Mouse (Mus musculus) induced T-regulatory cell, adult 2 months (primary cell): ENCODE data around the gene Fgf14.
"Not testable (repeated sequence)": the region's sequence is repeated elsewhere in the genome, so short reads cannot be mapped to it uniquely, and the experiment has no call there.

Source experiments
- DNase-seq: peaks from one replicate; pipeline ENCODE4 v3.0.0-alpha.2; 2012; ENCODE audit warnings: low read depth

The Fgf14 gene

DNA sequence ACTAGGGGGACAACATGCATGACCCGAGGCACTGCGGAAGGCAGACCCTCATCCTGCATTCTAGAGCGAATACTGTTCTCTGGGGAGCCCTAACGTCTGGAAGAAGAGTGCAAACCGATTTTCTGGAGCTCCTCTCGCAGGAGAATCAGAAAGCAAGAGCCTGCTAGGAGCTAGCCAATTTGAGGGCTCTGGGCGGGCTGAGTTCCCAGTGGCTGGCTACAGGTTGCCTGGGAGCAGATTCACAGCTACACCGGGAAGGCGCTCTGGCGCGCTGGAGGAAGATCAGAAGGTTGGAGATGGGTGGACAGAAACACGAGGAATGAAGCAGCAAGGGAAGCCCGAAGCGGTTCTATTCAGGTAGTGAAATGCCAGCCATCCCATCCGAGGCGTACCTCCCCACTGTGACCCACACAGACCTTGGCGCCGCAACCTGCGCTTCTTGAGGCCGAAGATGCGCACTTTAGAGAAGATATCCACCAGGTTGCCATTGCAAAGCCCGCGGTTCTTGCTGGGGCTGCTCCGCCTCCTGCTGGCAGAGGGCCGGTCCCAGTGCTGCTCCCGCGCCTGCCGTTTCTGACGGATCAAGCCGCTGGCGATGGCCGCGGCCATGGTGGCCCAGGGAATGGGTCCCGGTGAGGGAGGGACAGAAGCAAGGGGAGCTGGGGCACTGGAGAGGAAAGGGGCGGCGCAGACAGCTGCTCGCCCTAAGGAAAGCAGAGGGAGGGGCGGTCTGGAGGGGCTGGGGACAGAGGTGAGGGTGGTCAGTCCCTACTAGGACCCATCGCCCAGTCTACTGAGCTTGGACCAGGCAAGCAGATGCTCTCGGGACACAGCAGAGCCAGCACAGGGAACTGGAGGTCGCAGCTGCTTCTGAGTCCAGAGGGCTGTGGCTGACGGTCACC is 484.8 kb downstream of the Fgf14 start:
- no peak for DNase-seq

DNA sequence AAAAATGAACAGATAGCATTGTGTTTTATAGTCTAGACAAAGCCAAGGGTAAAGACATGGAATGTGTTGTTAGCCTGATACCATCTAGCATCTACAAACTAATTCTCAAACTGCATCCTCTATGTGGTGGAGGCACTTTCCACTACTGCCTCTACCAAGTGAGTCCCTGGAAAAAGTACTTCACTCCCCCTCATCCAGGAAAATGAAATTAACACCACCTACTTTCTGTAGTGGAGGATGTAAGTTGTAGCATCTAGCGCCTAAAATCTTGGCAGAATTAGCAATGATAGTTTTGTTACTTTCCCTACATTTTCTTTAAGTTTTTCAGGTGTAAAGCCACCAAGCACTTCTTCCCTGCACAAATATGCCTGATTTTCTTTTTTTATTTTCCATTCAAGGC is 496.7 kb downstream of the Fgf14 start:
- DNase-seq, result no peak

DNA sequence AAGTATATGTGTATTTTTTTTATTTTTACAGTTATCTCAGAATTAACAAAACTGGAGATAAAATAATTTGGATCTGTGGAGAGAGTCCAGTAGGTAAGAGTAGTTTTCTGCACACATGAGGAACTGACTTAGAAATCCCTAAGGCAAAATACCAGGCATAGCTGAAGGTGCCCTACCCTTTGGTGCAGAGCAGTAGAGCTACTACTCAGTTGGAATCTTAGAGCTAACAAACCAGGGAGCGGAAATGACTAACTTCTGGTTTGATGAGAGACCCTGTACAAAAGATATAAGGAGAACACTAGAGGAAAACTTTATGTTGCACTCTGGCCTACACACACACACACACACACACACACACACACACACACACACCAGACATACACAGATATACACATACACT is 502.8 kb downstream of the Fgf14 start:
- no peak for DNase-seq

DNA sequence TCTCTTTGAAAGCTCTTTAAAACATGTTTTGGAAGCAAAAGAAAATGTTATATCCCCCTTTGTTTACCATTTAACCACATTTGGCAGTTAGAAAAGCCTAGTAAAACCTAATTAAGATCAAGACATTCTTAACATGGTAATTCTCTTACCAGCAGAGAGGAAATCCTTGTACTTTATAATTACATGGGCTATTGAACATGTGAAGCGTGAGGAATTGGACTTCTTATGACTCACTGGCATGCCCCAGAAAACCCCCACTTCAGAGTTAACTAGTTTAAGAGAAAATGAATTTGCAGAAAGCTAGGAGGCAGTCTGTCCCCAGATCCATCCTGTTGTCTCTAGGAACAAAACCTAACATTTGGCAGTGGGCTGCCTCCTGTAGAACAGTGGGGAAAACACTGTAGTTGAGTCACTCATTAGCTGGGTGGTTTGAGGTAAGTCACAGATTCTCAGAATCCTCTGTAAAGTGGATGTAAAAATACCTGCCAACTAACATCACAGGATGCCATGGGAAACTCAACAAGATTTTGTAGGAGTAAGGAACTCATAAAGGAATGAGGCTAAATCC is 513.2 kb downstream of the Fgf14 start:
- no peak for DNase-seq

DNA sequence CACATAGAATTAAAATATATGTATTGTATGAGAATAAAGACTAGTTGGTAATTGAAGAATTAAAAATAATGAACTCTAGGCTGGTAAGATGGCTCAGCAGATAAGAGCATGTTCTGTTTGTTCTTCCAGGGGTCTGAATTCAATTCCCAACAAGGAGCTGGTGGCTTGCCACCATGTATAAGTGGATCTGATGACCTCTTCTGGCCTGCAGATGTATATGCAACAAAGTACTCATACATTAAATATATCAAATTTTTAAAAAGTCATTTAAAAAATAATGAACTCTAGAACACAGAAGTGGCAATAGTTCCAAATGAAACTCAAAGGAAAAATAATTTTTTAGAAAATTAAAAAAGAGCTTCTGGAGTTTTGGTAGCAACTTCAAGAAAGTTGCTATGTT is 529.5 kb downstream of the Fgf14 start:
- DNase-seq, result no peak

DNA sequence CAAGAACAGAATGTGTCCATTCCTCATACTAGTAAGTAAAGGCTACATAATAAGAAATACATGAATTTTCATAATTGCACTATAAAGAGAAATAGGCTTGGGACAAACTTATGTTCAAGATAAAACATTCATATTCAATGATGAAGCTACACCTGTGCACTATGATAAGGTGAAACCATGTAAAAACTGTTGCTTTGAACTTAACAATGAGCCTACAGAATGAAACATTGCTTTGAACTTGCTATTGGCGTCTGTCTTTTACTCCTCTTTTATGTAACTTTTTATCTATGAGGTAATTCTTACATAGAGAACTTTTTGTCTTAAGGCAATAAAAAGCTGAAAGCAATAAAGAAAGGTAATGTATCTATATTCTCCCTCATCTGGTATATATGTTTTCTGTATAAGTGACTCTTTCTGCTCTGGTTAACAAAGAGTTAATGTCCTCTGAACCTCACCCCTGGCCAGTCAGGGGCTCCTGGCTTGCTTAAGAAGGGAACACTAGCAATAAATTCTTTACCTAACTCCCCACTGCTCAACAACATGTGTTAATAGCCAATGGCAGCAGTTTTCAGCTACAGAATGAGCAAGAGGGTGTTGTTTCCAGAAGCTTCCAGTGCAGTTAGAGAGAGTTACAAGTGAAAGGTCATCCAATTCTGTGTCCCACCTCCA is 569.6 kb downstream of the Fgf14 start:
- DNase-seq, result no peak

DNA sequence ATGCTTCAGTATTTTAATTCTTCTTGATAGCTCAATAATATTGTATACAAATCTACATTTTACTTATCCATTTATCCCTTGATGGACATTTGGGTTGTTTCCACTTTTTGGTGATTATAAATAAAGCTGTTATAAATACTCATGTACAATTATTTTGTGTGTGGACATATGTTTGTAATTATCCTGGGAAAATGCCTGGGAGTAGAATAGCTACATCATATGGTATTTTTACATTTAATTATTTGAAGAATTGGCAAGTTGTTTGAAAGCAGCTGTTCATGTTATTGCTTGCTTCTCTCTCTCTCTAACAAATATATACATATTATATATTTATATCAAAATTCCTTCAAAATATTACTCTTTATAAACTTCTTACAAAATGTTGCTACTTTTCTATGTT is 593.8 kb downstream of the Fgf14 start:
- DNase-seq, result no peak

DNA sequence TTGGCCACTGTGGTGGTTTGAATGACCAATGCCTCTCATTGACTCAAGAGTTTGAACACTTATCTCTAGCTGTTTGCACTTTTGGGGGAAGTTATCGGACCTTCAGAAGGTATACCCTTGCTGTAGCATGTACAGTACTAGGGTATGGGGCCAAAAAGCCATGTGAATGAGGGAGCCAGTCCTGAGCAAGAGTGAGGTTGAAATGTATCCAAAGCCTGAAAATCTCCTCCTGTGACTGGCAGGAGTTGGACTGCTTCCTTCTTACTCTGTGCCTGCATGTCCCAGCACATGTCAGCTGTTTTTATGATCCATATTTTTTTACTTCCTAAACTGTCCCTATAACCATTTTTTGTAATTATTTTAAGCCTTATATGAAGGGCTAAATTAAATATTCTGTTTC is 632.9 kb downstream of the Fgf14 start:
- DNase-seq, result no peak

DNA sequence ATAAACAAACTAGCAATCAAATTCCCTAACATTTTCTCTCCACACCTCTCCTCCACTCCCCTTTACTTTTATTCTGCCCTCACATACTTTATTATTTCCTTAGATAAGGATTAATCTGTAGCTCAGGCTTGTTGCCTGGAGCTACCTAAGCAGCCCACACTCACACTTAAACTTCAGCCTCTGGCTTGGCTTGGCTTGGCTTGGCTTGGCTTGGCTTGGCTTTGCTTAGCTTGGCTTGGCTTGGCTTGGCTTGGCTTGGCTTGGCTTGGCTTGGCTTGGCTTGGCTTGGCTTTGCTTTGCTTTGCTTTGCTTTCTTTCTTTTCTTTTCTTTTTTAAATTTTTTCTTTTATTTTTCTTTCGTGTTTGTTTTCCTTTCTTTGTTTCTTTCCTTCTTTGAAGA is 636.3 kb downstream of the Fgf14 start:
- DNase-seq, result no peak

DNA sequence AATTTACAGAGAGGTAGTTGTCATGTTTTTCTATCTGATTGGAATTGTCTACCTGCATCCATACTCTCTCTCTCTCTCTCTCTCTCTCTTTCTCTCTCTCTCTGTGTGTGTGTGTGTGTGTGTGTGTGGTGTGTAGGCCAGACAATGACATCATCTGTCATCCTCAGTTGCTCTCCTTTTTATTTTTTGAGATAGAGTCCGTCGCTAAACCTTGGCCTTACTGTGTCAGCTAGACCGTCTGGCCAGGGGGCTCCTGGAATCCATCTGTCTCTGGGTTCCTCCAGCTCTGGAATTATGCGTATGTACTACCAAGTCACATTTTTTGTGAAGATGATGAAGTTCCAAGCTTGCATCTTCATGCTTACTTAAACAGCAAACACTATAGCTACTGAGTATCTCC is 639.5 kb downstream of the Fgf14 start:
- DNase-seq, result no peak

DNA sequence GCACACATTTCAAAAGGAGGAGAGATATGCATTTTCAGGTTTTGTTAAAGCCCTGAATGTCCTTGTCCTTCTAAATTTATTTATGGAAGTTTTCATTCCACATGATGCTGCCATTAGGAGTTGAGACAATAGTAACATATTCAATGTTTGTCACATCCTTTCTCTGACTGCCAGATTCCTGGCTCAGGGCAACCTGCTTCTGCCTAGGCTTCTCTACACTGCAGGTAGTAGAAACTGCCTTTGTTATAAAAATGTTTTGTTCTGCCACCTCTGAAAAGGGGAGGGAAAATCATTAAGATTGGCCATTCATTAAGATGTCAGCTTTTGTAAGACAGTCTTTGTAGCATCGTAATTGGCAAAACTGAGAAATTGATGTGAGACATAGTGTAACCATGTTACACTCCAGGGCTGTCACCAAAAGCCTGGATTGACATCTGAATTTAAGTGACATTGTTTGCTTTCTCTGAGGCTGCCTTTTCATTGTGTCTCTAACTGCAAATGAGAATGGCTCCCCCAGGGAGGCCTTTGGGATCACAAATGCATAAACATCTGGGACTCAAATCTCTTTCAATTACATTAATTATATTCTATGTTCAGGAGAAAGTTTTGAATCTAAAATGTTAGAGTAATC is 640.2 kb downstream of the Fgf14 start:
- DNase-seq, result no peak

DNA sequence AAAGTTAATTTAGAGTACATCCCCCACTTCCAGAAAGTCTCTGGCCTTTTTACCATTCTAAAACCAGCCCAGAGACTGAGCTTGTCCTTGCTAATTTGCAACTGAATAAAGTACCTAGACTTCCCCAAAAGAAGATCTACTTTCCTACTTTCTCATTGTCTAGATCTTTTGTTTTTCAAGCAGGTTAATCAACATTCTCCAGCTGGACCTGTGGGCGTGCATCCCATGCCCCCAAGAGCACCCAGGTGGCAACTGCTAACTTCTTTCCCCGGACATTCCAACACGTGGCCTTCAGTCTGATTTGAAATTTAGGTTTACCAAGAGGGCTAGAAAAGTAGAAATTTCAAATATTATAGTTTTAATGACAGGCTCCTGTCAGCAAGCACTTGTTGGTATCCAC is 643.6 kb downstream of the Fgf14 start:
- DNase-seq, result not testable (repeated sequence)

DNA sequence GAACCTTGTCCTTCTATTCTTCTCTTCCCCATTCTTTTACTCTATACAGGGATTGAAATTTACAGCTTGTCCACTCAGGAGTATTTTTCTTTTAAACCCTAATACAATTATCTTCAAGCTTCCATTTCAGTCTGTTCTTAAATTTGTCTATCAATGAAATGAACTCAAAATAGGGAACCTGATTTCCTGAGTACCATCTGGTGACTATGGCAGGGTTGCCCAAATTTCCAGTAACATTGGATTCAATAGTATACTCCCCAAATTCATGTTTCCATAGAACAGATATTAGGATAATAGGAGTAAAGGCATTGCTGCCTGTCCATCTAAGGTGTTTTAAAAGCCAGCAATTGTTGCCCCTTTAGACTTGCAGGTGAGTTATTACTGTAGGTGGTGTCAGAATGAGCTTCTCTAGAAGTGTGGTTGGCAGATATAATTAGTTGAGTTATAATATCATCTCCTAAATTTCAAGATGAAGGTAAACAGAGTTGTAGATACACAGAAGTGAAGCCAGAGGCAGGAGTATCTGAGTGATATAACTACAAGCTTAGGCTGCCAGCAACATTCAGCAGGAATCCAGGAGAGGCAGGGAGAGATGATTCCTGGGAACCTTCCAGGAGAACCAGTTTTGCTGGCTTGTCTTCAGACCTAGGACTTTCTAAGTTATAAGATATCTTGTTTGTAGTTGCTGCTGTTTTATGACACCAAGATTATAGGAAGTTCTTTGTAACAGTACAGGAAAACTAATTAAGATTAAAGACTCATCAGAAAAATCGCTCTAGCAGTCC is 648.8 kb downstream of the Fgf14 start:
- DNase-seq, result no peak

DNA sequence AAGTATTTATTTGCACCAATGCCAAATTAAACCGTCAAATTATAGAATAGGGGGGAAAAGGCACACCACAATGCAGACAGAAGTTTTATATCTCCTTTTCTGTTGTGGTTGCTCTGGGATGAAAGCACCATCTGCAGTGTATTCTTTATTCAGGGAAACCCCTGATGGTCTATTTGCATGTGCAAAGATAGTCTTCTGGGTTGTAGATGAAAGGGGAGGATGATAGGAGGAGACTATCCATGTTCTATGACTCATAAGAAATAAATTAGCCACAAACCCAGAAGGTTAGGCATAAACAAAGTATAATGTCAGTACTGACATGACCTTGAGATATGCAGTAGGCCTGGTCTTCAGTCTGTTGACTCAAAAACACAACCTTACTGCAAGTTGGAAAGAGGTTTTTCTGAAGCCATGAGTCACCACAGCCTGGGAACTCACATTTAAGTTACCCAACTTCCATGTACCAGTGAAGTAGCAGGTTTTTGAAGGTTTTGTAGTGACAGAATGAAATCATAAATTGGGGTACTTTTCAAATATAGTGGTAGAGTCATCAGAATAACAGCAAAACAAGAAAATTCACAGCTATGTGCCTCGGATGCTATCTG is 686.2 kb downstream of the Fgf14 start:
- no peak for DNase-seq

DNA sequence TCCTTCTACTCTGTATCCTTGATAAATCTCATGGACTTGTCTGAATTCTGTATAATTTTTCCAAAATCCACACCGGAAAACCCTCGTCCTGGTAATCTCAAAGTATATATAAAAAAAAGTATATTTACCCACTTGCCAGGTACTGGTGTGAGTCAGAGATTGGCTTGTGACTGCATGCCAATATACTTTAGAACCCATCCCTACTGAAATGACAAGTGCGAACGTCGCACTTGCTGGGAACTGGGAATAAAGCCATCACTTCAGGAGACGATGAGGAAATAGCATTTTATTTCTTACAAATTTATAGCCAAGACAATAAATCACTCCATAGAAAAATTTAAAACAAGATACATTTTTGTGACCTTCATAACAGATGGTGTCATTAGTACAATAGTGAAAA is 708.9 kb downstream of the Fgf14 start:
- DNase-seq, result no peak

DNA sequence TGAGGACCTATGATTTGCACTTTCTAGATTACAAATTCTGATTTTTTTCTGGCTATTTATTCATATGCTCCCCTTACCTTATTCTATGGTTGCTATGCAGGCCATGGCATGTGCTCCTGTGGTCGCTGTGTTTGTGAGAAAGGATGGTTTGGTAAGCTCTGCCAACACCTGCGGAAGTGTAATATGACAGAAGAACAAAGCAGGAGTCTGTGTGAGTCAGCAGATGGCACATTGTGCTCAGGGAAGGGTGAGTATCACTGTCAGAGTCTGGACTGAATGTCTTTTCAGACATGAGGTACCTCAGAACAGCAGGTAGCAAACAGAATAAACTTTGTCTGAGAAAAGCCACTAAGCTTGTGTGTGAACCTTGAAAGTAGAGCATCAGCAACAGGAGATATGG is 710.4 kb downstream of the Fgf14 start:
- no peak for DNase-seq
